Mouse (Mus musculus): ENCODE results near the gene Ccdc137. TPM values are rescaled to one million over a fixed set of nuclear protein-coding genes. Genes with fewer than 3 reads are reported as not detected.

The Ccdc137 gene
- total and polyA plus RNA-seq, 2 experiments from 2014 or later, result 17.0 to 18.2 TPM

GRCm38 (mm10) chr11:120442765-120443280, 15.1 kb upstream of the Ccdc137 start:
- WGBS, result 73% methylated on average over 3 of the region's 3 CpGs
- Histone ChIP-seq H3K4me2 (ENCODE audit: low read depth, low read length, poor library complexity, severe bottlenecking) (no peak overlapping the region), H3K27ac (ENCODE audit: low read depth, low read length) (no peak overlapping the region), H3K4me1 (ENCODE audit: insufficient read depth, low read length) (no peaks in the 10 kb centered on the region), H3K36me3 (ENCODE audit: insufficient read depth, low read length) (no peaks in the 10 kb centered on the region), H3K4me3 (ENCODE audit: low read depth, low read length) (no peak overlapping the region), H3K9me3 (ENCODE audit: low read length) (no peaks in the 10 kb centered on the region), H3K27me3 (ENCODE audit: insufficient read depth, low read length) (no peaks in the 10 kb centered on the region), H3K9ac (replicated peaks; ENCODE audit: low read length, poor library complexity, severe bottlenecking) (no peak overlapping the region)
- no peak for TF ChIP-seq CTCF (IDR thresholded peaks at IDR 0.05)
- DNase-seq (ENCODE audit: low spot score) (no peak), ATAC-seq (ENCODE audit: low FRiP score) (no peak)

DNA sequence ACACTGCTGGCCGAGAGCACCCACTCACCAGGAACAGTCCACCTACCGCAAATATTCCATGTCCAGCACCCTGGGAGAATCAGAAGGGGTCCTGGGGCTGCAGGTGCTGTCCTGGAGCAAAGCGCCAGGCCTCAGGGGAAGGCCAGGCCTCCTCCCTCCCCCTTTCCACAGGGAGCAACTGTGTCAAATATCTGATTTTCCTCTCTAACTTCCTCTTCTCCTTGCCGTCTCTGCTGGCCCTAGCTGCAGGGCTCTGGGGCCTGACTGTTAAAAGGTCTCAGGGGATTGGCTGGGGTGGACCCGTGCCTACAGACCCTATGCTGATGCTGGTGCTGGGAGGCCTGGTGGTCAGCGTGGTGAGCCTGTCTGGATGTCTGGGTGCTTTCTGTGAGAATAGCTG, 13.8 kb upstream of the Ccdc137 start:
- DNase-seq (ENCODE audit: low spot score) (no peak), ATAC-seq (ENCODE audit: low FRiP score) (no peak)
- Histone ChIP-seq H3K9ac (replicated peaks; ENCODE audit: low read length, poor library complexity, severe bottlenecking) (no peak overlapping the region; the same call in 1 of the 2 replicates), H3K36me3 (ENCODE audit: insufficient read depth, low read length) (no peaks in the 10 kb centered on the region), H3K27ac (ENCODE audit: low read depth, low read length) (no peak overlapping the region), H3K4me2 (ENCODE audit: low read depth, low read length, poor library complexity, severe bottlenecking) (no peak overlapping the region), H3K9me3 (ENCODE audit: low read length) (no peaks in the 10 kb centered on the region), H3K4me1 (ENCODE audit: insufficient read depth, low read length) (no peaks in the 10 kb centered on the region), H3K4me3 (ENCODE audit: low read depth, low read length) (no peak overlapping the region), H3K27me3 (ENCODE audit: insufficient read depth, low read length) (no peaks in the 10 kb centered on the region)
- 74% methylated on average over 6 of the region's 6 CpGs for WGBS
- no peak for TF ChIP-seq CTCF (IDR thresholded peaks at IDR 0.05)

- Histone ChIP-seq H3K4me2 (ENCODE audit: low read depth, low read length, poor library complexity, severe bottlenecking) (no peak overlapping the region), H3K4me1 (ENCODE audit: insufficient read depth, low read length) (no peaks in the 10 kb centered on the region), H3K27ac (ENCODE audit: low read depth, low read length) (no peak overlapping the region), H3K9ac (replicated peaks; ENCODE audit: low read length, poor library complexity, severe bottlenecking) (no peak overlapping the region), H3K4me3 (ENCODE audit: low read depth, low read length) (no peak overlapping the region), H3K36me3 (ENCODE audit: insufficient read depth, low read length) (no peaks in the 10 kb centered on the region), H3K9me3 (ENCODE audit: low read length) (no peaks in the 10 kb centered on the region), H3K27me3 (ENCODE audit: insufficient read depth, low read length) (no peaks in the 10 kb centered on the region)
- ATAC-seq (ENCODE audit: low FRiP score), result no peak
- TF ChIP-seq CTCF (IDR thresholded peaks at IDR 0.05), result no peak
- no peak for DNase-seq (ENCODE audit: low spot score)
- WGBS, result 77% methylated on average over 3 of the region's 3 CpGs
These were observed 12.4 kb upstream of the Ccdc137 start for GRCm38 (mm10) chr11:120445475-120445874.

DNA sequence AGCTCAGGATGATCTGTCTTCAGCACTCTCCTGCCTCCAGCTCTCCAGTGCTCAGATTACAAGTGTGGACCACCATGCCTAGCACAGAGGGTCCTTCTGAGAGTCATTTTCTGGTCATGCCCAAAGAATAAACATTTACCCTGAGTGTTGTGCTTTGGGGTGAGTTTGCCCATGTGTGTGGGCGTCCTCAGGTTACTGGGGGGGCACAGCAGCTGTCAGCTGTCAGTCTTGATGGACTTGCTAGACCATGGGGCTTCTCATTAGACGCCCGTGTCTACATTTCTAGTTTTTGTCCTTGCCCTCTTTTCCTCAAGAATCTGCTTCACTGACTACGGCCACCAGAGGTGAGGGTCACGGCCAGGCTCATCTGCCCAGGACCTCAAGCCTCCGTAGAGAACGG, 10.7 kb upstream of the Ccdc137 start:
- H3K9me3 ChIP-seq (ENCODE audit: low read length), result no peaks in the 10 kb centered on the region
- no peak overlapping the region for H3K4me3 ChIP-seq (ENCODE audit: low read depth, low read length)
- no peak for TF ChIP-seq CTCF (IDR thresholded peaks at IDR 0.05)
- no peak overlapping the region for H3K27ac ChIP-seq (ENCODE audit: low read depth, low read length)
- no peaks in the 10 kb centered on the region for H3K27me3 ChIP-seq (ENCODE audit: insufficient read depth, low read length)
- H3K9ac ChIP-seq (replicated peaks; ENCODE audit: low read length, poor library complexity, severe bottlenecking), result no peak overlapping the region
- no peaks in the 10 kb centered on the region for H3K4me1 ChIP-seq (ENCODE audit: insufficient read depth, low read length)
- no peak for DNase-seq (ENCODE audit: low spot score)
- no peak for ATAC-seq (ENCODE audit: low FRiP score)
- no peak overlapping the region for H3K4me2 ChIP-seq (ENCODE audit: low read depth, low read length, poor library complexity, severe bottlenecking)
- 80% methylated on average over 7 of the region's 7 CpGs for WGBS
- no peaks in the 10 kb centered on the region for H3K36me3 ChIP-seq (ENCODE audit: insufficient read depth, low read length)

GRCm38 (mm10) chr11:120452246-120452645, 5.7 kb upstream of the Ccdc137 start:
- Histone ChIP-seq H3K9ac (replicated peaks; ENCODE audit: low read length, poor library complexity, severe bottlenecking) (no peak overlapping the region), H3K9me3 (ENCODE audit: low read length) (no peaks in the 10 kb centered on the region), H3K27ac (ENCODE audit: low read depth, low read length) (no peak overlapping the region), H3K4me2 (ENCODE audit: low read depth, low read length, poor library complexity, severe bottlenecking) (no peak overlapping the region), H3K36me3 (ENCODE audit: insufficient read depth, low read length) (no peaks in the 10 kb centered on the region), H3K27me3 (ENCODE audit: insufficient read depth, low read length) (no peaks in the 10 kb centered on the region), H3K4me1 (ENCODE audit: insufficient read depth, low read length) (no peaks in the 10 kb centered on the region; the same call in 1 of the 2 replicates), H3K4me3 (ENCODE audit: low read depth, low read length) (no peak overlapping the region)
- no peak for ATAC-seq (ENCODE audit: low FRiP score)
- no peak for DNase-seq (ENCODE audit: low spot score)
- 44% methylated on average over 3 of the region's 3 CpGs for WGBS
- TF ChIP-seq CTCF (IDR thresholded peaks at IDR 0.05), result no peak

DNA sequence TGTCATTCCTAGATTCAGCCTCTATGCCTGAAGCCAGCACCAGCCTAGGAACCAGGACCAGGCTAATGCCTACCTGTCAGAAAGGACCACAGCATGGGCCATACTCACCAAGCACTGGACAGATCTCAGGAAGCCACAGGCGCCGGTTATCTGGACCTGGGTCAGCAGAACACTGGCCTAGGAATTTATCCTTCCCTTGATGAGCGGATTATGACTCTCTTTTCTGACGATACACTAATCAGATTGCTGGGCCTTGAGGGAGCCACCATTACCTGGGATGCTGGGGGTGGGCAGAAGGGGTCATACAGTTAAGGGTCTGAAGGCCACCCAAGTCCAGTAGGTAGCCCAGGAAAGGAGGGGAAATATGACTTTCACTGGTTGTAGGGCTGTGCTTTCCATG, 4.6 kb upstream of the Ccdc137 start, which contains the start of gene Pde6g:
Gene Pde6g, minus strand, starts transcription at position 195 of the 400 bp plus-strand sequence.
- Histone ChIP-seq H3K27me3 (ENCODE audit: insufficient read depth, low read length) (no peaks in the 10 kb centered on the region), H3K4me1 (ENCODE audit: insufficient read depth, low read length) (no peaks in the 10 kb centered on the region; the same call in 1 of the 2 replicates), H3K9me3 (ENCODE audit: low read length) (no peaks in the 10 kb centered on the region), H3K4me3 (ENCODE audit: low read depth, low read length) (no peak within 1 kb of the TSS), H3K4me2 (ENCODE audit: low read depth, low read length, poor library complexity, severe bottlenecking) (no peak within 1 kb of the TSS), H3K9ac (replicated peaks; ENCODE audit: low read length, poor library complexity, severe bottlenecking) (no peak within 1 kb of the TSS), H3K27ac (ENCODE audit: low read depth, low read length) (no peak within 1 kb of the TSS), H3K36me3 (ENCODE audit: insufficient read depth, low read length) (no peaks in the 10 kb centered on the region)
- DNase-seq (ENCODE audit: low spot score) (no peak), ATAC-seq (ENCODE audit: low FRiP score) (no peak)
- no peak for TF ChIP-seq CTCF (IDR thresholded peaks at IDR 0.05)
- 86% methylated on average over 4 of the region's 4 CpGs for WGBS
